Mouse (Mus musculus): ENCODE results near the gene Gimap1. TPM values are rescaled to one million over a fixed set of nuclear protein-coding genes. Genes with fewer than 3 reads are reported as not detected.
A peak's percentile ranks its signal among the peaks of the same experiment; 100 is the strongest.

Gimap1 gene
- 15.7 and 19.7 TPM in 2 replicates for polyA plus RNA-seq (2015; fragmentation: Nextera tagmentation; extraction: Ambion mirVana)

DNA sequence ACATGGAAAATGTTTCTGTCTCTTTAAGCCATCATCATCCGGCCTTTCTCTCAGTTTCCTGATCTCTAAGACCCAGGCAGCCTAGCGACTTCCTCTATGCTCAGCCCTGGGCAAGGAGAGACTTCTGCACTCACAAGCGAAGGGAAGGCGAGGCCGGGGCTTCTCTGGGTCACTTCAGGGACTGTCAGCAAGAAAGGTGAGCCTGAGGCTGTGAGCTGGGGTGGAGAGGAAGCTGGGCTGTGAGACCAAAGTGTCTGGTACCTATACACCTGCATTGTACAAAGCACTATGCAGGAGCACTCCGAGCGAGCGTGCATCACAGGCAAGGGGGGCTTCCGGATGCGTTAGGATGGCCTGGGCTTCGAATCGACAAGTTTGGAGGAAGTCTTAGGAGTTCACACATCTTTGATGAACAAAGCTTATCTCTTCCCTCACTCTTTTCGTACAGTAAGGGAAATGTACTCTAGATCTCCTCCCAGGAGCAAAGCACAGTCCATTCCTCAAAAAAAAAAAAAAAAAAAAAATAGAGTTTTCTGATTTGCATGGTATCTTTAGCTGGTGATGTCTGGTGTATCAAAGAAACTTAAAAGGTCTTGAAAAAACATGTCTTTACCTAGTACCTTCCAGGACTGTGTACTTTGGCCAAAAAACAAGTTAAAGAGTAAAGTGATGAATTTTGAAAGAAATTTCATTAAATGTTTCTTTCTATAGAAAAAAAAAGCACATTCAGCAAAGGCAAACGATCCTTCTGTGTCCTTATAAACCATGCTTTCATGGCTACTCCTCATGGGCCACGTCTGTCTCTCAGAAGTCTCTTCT, at the start of gene Gimap1:
Gene Gimap1 (plus strand): TSS at position 94 of the 819 bp plus-strand sequence.
- WGBS, result 70% methylated on average over 15 of the region's 15 CpGs
- Histone ChIP-seq H3K4me2 (ENCODE audit: low read depth, low read length) (peak within 1 kb of the TSS; percentile 41; the same call in 1 of the 2 replicates), H3K27ac (ENCODE audit: low read length) (peak within 1 kb of the TSS; percentile 14; the same call in 1 of the 2 replicates), H3K9ac (ENCODE audit: low read length) (0 out of 2 replicates have a peak within 1 kb of the TSS, but pooled peaks have one; percentile 2), H3K27me3 (ENCODE audit: control insufficient read depth, insufficient read depth, low read length) (peaks cover 15% of the 10 kb centered on the region), H3K9me3 (replicated peaks; ENCODE audit: control insufficient read depth, low read length) (no peaks in the 10 kb centered on the region), H3K4me3 (replicated peaks; ENCODE audit: low read length) (peak within 1 kb of the TSS; percentile 20), H3K4me1 (ENCODE audit: control insufficient read depth, insufficient read depth, low read length) (peaks cover 14% of the 10 kb centered on the region), H3K36me3 (ENCODE audit: control insufficient read depth, insufficient read depth, low read length) (no peaks in the 10 kb centered on the region)
- no peak for ATAC-seq (ENCODE audit: insufficient read depth, low FRiP score)

DNA sequence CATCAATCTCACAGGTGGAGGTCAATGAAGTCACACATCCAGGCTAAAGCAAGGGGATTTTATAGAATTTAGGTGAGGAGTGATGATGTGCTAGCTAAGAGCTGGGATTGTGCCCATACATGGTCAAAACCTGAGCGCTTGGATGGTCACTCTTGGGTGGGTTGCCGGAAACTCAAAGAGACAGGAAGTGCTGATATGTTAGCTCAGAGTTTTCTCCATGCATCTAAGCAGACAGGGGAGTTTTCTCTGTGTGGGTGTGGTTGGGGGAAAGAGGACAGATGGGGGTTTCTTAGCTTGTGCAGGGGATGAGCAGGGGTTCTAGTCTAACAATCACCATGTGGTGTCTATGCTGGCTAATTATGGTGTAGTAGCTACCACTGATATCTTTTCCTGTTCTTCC, 49.5 kb upstream of the Gimap1 start:
- Histone ChIP-seq H3K27me3 (ENCODE audit: control insufficient read depth, insufficient read depth, low read length) (no peaks in the 10 kb centered on the region), H3K4me2 (ENCODE audit: low read depth, low read length) (no peak overlapping the region), H3K4me3 (replicated peaks; ENCODE audit: low read length) (no peak overlapping the region), H3K36me3 (ENCODE audit: control insufficient read depth, insufficient read depth, low read length) (no peaks in the 10 kb centered on the region), H3K9me3 (replicated peaks; ENCODE audit: control insufficient read depth, low read length) (no peaks in the 10 kb centered on the region), H3K27ac (ENCODE audit: low read length) (no peak overlapping the region), H3K9ac (ENCODE audit: low read length) (no peak overlapping the region), H3K4me1 (ENCODE audit: control insufficient read depth, insufficient read depth, low read length) (no peaks in the 10 kb centered on the region)
- no peak for ATAC-seq (ENCODE audit: insufficient read depth, low FRiP score)
- WGBS, result 85% methylated on average over 2 of the region's 2 CpGs

DNA sequence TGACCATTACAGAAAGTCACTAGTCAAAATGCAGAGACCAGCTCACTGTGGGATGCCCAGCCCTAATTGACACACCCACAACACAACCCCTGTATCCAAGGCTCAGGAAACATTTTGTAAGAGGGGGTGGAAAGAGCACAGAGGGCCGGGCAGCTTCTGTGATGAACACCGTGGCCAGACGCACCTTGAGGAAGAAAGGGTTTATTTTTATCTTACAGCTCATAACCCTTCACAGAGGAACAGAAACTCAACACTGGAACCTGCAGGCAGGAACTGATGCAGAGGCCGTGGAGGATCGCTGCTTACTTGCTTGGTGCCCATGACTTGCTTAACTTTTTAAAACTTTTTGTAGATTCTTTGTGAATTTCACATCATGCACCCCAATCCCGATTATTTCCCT, 45.9 kb upstream of the Gimap1 start:
- 82% methylated on average over 6 of the region's 6 CpGs for WGBS
- H3K27me3 ChIP-seq (ENCODE audit: control insufficient read depth, insufficient read depth, low read length), result no peaks in the 10 kb centered on the region
- no peaks in the 10 kb centered on the region for H3K4me1 ChIP-seq (ENCODE audit: control insufficient read depth, insufficient read depth, low read length)
- H3K4me3 ChIP-seq (replicated peaks; ENCODE audit: low read length), result no peak overlapping the region
- H3K27ac ChIP-seq (ENCODE audit: low read length), result no peak overlapping the region
- H3K9me3 ChIP-seq (replicated peaks; ENCODE audit: control insufficient read depth, low read length), result no peaks in the 10 kb centered on the region; the same call in 1 of the 2 replicates
- H3K9ac ChIP-seq (ENCODE audit: low read length), result no peak overlapping the region
- no peaks in the 10 kb centered on the region for H3K36me3 ChIP-seq (ENCODE audit: control insufficient read depth, insufficient read depth, low read length)
- no peak for ATAC-seq (ENCODE audit: insufficient read depth, low FRiP score)
- H3K4me2 ChIP-seq (ENCODE audit: low read depth, low read length), result no peak overlapping the region

DNA sequence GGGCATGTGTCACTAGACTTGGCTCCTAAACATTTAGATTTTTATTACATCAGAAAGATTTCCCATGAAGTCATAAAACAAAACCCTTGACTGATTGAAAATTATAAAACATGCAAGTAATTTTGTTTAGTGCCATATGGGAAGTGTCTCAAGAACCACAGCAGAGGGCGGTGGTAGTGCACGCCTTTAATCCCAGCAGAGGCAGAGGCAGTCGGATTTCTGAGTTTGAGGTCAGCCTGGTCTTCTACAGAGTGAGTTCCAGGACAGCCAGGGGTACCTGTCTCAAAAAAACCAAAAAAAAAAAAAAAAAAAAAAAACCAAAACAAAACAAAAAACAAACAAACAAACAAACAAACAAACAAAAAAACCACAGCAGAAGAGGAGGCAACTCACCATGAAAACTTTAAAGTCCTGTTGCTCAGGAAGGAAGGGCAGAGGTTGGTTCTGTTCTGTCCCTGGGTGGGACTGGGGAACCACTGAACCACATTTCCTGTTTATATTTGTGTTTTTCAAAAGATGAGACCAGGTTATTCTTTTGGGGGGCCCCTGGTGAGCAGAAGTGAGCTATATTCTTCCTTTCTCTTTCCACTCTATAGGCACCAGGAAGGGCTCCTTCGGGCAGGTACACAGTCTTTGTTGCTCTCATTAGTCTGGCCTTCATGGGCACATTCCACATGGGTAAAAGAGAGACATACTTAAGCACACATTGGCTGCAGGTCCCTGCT, 41.9 kb upstream of the Gimap1 start:
- Histone ChIP-seq H3K4me2 (ENCODE audit: low read depth, low read length) (no peak overlapping the region), H3K27ac (ENCODE audit: low read length) (no peak overlapping the region), H3K9ac (ENCODE audit: low read length) (no peak overlapping the region), H3K36me3 (ENCODE audit: control insufficient read depth, insufficient read depth, low read length) (no peaks in the 10 kb centered on the region), H3K9me3 (replicated peaks; ENCODE audit: control insufficient read depth, low read length) (no peaks in the 10 kb centered on the region; the same call in 1 of the 2 replicates), H3K27me3 (ENCODE audit: control insufficient read depth, insufficient read depth, low read length) (no peaks in the 10 kb centered on the region), H3K4me1 (ENCODE audit: control insufficient read depth, insufficient read depth, low read length) (no peaks in the 10 kb centered on the region; the same call in 1 of the 2 replicates), H3K4me3 (replicated peaks; ENCODE audit: low read length) (no peak overlapping the region)
- ATAC-seq (ENCODE audit: insufficient read depth, low FRiP score), result no peak
- 78% methylated on average over 4 of the region's 4 CpGs for WGBS

- no peak overlapping the region for H3K4me3 ChIP-seq (replicated peaks; ENCODE audit: low read length)
- no peak for ATAC-seq (ENCODE audit: insufficient read depth, low FRiP score)
- H3K36me3 ChIP-seq (ENCODE audit: control insufficient read depth, insufficient read depth, low read length), result no peaks in the 10 kb centered on the region
- no peak overlapping the region for H3K4me2 ChIP-seq (ENCODE audit: low read depth, low read length)
- H3K27me3 ChIP-seq (ENCODE audit: control insufficient read depth, insufficient read depth, low read length), result no peaks in the 10 kb centered on the region
- H3K9ac ChIP-seq (ENCODE audit: low read length), result no peak overlapping the region
- no peaks in the 10 kb centered on the region; the same call in 1 of the 2 replicates for H3K9me3 ChIP-seq (replicated peaks; ENCODE audit: control insufficient read depth, low read length)
- H3K4me1 ChIP-seq (ENCODE audit: control insufficient read depth, insufficient read depth, low read length), result no peaks in the 10 kb centered on the region; the same call in 1 of the 2 replicates
- WGBS, result 39% methylated on average over 1 of the region's 1 CpGs
- H3K27ac ChIP-seq (ENCODE audit: low read length), result no peak overlapping the region
Measured at GRCm38 (mm10) chr6:48697555-48697930, 41.3 kb upstream of the Gimap1 start.

DNA sequence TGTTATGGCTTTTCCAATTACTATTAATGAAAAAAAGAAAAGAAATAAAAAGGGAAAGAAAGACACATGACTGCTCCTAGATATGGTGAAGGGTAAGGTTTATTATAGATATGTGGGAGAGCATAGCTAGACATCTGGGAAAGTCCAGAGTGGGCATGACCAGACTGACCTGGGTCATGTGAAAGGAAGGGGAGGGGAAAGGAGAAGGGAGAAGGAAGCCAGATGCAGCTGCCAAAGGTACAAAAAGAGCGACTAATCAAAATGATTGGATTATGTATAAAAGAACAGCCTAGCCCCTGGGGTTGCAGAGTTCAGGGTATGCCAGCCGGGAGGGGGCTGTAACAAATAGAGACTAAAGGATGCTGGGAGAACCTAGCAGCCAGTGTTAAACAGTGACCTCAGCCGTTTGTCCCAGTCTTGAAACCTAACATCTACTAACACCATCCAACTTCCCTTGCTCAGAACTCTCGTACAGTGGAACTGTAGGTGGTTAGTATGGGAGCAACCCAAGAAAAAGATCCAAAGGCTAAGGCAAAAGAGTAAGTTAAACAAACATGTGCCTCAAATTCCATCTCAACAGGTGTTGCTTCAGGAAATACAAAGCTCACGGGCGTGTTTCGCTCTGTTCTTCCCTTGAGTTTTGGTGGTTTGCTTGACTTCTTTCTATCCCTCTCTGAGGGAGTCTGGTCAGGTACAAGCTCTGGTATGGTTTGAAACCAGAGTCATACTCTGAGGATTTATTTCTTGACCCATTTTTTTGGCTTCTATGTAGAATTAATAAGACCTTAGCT, 40.6 kb upstream of the Gimap1 start:
- Histone ChIP-seq H3K4me2 (ENCODE audit: low read depth, low read length) (no peak overlapping the region), H3K27ac (ENCODE audit: low read length) (no peak overlapping the region; the same call in 1 of the 2 replicates), H3K4me3 (replicated peaks; ENCODE audit: low read length) (no peak overlapping the region), H3K9ac (ENCODE audit: low read length) (no peak overlapping the region), H3K36me3 (ENCODE audit: control insufficient read depth, insufficient read depth, low read length) (no peaks in the 10 kb centered on the region), H3K27me3 (ENCODE audit: control insufficient read depth, insufficient read depth, low read length) (no peaks in the 10 kb centered on the region), H3K4me1 (ENCODE audit: control insufficient read depth, insufficient read depth, low read length) (no peaks in the 10 kb centered on the region; the same call in 1 of the 2 replicates), H3K9me3 (replicated peaks; ENCODE audit: control insufficient read depth, low read length) (no peaks in the 10 kb centered on the region; the same call in 1 of the 2 replicates)
- WGBS, result 77% methylated on average over 7 of the region's 7 CpGs
- ATAC-seq (ENCODE audit: insufficient read depth, low FRiP score), result no peak

DNA sequence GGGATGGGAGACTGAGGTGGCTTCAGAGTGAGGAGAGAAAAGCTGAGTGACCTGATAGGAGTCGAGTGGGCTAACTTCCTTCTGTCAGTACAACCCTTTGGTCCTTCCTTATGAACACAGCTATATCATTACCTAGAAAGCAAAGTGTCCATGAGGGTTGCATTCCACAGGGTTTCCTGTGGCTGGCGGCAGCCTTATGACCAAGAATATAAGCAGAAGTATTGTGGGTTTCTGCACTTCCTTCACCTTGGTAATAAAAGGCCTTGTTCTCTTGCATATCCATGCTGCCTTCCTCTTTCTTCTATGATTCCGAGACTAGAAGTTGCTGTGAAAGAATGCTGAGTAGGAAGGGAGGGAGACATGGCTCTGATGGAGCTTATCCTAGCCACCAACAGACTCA, 40.0 kb upstream of the Gimap1 start:
- Histone ChIP-seq H3K9ac (ENCODE audit: low read length) (no peak overlapping the region), H3K36me3 (ENCODE audit: control insufficient read depth, insufficient read depth, low read length) (no peaks in the 10 kb centered on the region), H3K4me2 (ENCODE audit: low read depth, low read length) (no peak overlapping the region), H3K27me3 (ENCODE audit: control insufficient read depth, insufficient read depth, low read length) (no peaks in the 10 kb centered on the region), H3K9me3 (replicated peaks; ENCODE audit: control insufficient read depth, low read length) (no peaks in the 10 kb centered on the region; the same call in 1 of the 2 replicates), H3K27ac (ENCODE audit: low read length) (no peak overlapping the region), H3K4me3 (replicated peaks; ENCODE audit: low read length) (no peak overlapping the region), H3K4me1 (ENCODE audit: control insufficient read depth, insufficient read depth, low read length) (no peaks in the 10 kb centered on the region; the same call in 1 of the 2 replicates)
- no peak for ATAC-seq (ENCODE audit: insufficient read depth, low FRiP score)
- WGBS, result 71% methylated on average over 3 of the region's 3 CpGs

DNA sequence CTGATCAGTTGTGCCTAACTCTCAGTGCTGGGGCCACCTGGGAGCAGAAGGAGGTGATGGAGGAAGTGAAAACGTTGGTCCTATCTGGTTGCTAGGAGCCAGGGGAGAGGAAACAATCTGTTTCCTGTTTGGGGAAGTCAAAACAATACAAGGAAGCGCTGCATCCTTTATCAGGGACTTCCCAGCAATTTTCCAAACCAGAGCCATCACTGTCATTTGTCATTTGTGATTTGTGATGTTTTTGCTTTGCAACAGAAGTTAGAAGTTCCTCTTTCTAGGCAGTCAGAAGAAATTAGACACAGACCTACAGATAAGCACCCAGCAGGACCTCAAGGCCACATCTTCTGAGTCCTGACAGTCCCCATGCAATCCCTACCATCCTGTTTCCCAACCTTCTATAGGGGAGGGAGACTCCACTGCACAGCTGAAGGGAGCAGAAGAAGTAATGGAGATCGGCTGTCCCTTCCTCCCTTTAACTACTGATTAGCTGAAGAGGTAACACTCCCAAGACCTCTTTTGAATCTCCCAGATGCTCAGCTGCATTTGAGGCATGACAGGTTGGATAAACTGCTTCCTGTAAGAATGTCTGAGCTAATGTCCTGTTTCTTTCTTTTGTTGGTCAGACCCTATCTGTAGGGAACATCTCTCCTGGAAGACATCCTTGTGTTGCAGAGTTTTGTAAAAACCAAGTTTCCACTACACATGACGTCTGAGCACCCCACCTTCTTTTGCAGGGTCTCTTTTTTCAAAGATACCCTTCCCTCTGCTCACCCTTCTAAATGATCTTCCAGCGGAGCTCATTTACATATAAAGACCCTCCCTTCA, 38.4 kb upstream of the Gimap1 start:
- ATAC-seq (ENCODE audit: insufficient read depth, low FRiP score), result no peak
- H3K4me2 ChIP-seq (ENCODE audit: low read depth, low read length), result no peak overlapping the region
- H3K36me3 ChIP-seq (ENCODE audit: control insufficient read depth, insufficient read depth, low read length), result no peaks in the 10 kb centered on the region
- no peaks in the 10 kb centered on the region for H3K27me3 ChIP-seq (ENCODE audit: control insufficient read depth, insufficient read depth, low read length)
- no peaks in the 10 kb centered on the region; the same call in 1 of the 2 replicates for H3K4me1 ChIP-seq (ENCODE audit: control insufficient read depth, insufficient read depth, low read length)
- H3K27ac ChIP-seq (ENCODE audit: low read length), result peak overlapping the region; percentile 16; the same call in 1 of the 2 replicates
- WGBS, result 48% methylated on average over 5 of the region's 5 CpGs
- no peak overlapping the region for H3K9ac ChIP-seq (ENCODE audit: low read length)
- no peaks in the 10 kb centered on the region for H3K9me3 ChIP-seq (replicated peaks; ENCODE audit: control insufficient read depth, low read length)
- no peak overlapping the region for H3K4me3 ChIP-seq (replicated peaks; ENCODE audit: low read length)

Measured in stomach, embryonic 16.5 days (tissue).